Mouse (Mus musculus): ENCODE results near the gene Plekha6. TPM values are rescaled to one million over a fixed set of nuclear protein-coding genes. Genes with fewer than 3 reads are reported as not detected.
A peak's percentile ranks its signal among the peaks of the same experiment; 100 is the strongest.

The Plekha6 gene
- polyA plus RNA-seq, 1 experiment: 0.12 TPM

GRCm38 (mm10) chr1:133227378-133227777, 63.4 kb downstream of the Plekha6 start:
- TF ChIP-seq REST (IDR thresholded peaks at IDR 0.05; ENCODE audit: insufficient read depth, insufficient read length) (no peak), E2F4 (IDR thresholded peaks at IDR 0.05; ENCODE audit: insufficient read depth) (no peak), MYOD1 (IDR thresholded peaks at IDR 0.05; ENCODE audit: control insufficient read depth in 1 of 3, insufficient read length in 2 of 3, low read depth in 2 of 3) (no peak), TCF3 (IDR thresholded peaks at IDR 0.05; ENCODE audit: insufficient read length, low read depth) (no peak), POLR2A (IDR thresholded peaks at IDR 0.05; ENCODE audit: insufficient read length, low read depth) (no peak), MAX (IDR thresholded peaks at IDR 0.05; ENCODE audit: low read depth) (no peak), TCF12 (IDR thresholded peaks at IDR 0.05; ENCODE audit: insufficient read depth, poor library complexity, severe bottlenecking) (no peak), CEBPB (IDR thresholded peaks at IDR 0.05; ENCODE audit: insufficient read depth, poor library complexity, severe bottlenecking) (no peak), MYOG (IDR thresholded peaks at IDR 0.05; ENCODE audit: control insufficient read depth in 1 of 3, insufficient read depth in 1 of 3, insufficient read length in 2 of 3, low read depth in 2 of 3) (no peak), POLR2AphosphoS2 (IDR thresholded peaks at IDR 0.05; ENCODE audit: insufficient read length, low read depth) (no peak), SRF (IDR thresholded peaks at IDR 0.05; ENCODE audit: control insufficient read depth, insufficient read length, low read depth) (no peak), USF1 (IDR thresholded peaks at IDR 0.05; ENCODE audit: low read depth) (no peak)
- H3K79me2 ChIP-seq (ENCODE audit: control insufficient read depth, insufficient read depth): no peaks in the 10 kb centered on the region
- no peaks in the 10 kb centered on the region for H3K36me3 ChIP-seq (ENCODE audit: control insufficient read depth, insufficient read depth)
- H3K27me3 ChIP-seq (ENCODE audit: control insufficient read depth, insufficient read depth, insufficient read length): peaks cover 6% of the 10 kb centered on the region
- no peak overlapping the region for H3ac ChIP-seq (ENCODE audit: control insufficient read depth, insufficient read length)
- no peak overlapping the region for H3K4me3 ChIP-seq
- H3K4me2 ChIP-seq (ENCODE audit: low read depth): peak overlapping the region; percentile 31

DNA sequence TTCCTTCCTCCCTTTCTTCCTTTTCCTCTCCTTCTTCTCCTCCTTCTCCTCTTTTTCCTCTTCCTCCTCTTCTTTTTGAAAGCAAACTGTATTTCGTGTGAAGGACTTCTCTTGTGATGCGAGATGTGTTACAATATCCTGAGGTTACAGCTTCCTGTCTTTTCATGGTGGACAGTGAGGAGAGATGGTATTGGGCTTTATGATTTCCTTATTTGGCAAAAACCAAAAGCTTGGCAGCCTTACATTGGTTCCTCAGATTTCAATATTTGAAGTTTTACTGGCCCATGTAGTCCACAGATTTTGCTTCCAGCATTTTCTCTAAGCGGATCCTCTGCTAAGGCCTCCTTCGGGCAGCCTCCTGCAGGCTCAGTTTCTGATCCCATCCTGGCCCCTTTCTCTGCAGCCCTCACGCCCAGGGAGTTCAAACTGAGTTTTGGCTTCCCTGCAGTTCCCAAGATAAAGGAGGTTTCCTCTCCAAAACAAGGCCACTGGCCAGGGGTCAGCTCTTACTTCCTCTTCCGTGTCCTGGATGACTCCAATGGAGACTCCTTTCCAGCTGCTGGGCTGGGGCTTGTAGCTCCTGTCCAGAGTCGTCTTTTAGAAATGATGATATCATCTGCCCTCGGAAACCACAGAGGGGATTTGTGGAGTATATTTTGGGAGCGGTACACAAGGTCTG, 64.9 kb downstream of the Plekha6 start:
- no peaks in the 10 kb centered on the region for H3K79me2 ChIP-seq (ENCODE audit: control insufficient read depth, insufficient read depth)
- TF ChIP-seq SRF (IDR thresholded peaks at IDR 0.05; ENCODE audit: control insufficient read depth, insufficient read length, low read depth) (peak; percentile 82), POLR2AphosphoS2 (IDR thresholded peaks at IDR 0.05; ENCODE audit: insufficient read length, low read depth) (no peak)
- H3ac ChIP-seq (ENCODE audit: control insufficient read depth, insufficient read length): no peak overlapping the region
- no peaks in the 10 kb centered on the region for H3K36me3 ChIP-seq (ENCODE audit: control insufficient read depth, insufficient read depth)
- no peaks in the 10 kb centered on the region for H3K27me3 ChIP-seq (ENCODE audit: control insufficient read depth, insufficient read depth, insufficient read length)
- no peak overlapping the region for H3K4me3 ChIP-seq
- H3K4me2 ChIP-seq (ENCODE audit: low read depth): peak overlapping the region; percentile 46

DNA sequence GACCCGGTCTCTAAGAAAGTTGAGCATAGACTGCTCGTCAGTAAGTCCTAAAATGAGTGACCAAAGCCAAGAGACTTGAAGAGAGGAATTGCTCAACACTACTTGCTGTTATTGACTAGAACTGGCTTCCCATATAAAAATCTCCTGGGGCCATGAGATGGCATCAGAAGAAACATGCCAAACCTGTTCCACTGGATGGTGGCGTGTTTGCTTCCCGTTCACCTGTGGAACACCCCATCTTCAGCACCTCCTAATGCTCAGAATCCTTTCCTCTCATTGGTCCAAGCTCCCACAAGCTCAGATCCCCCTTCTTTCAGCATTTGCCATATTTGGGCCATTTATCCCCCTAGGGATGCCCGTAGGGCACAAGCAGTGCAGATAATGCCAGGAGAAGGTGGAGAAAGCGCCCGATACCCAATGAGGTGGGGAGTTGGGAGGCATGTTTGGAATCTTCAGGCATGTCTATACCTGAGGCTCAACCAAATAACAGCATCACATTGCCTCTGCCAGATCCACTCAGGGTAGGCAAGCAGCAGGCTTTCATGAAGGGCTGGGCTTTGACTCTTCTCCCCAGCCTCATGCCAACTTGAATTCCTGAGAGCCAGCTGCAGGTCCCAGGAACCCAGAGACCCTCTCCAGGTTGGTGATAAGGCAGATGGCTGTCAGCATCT, 67.6 kb downstream of the Plekha6 start:
- TF ChIP-seq MYOD1 (IDR thresholded peaks at IDR 0.05; ENCODE audit: control insufficient read depth in 1 of 3, insufficient read length in 2 of 3, low read depth in 2 of 3): no peak
- no peak for TF ChIP-seq MYOG (IDR thresholded peaks at IDR 0.05; ENCODE audit: control insufficient read depth in 1 of 3, insufficient read depth in 1 of 3, insufficient read length in 2 of 3, low read depth in 2 of 3)
- TF ChIP-seq TCF3 (IDR thresholded peaks at IDR 0.05; ENCODE audit: insufficient read length, low read depth): no peak
- TF ChIP-seq POLR2A (IDR thresholded peaks at IDR 0.05; ENCODE audit: insufficient read length, low read depth): no peak
- no peak for TF ChIP-seq SRF (IDR thresholded peaks at IDR 0.05; ENCODE audit: control insufficient read depth, insufficient read length, low read depth)
- TF ChIP-seq CEBPB (IDR thresholded peaks at IDR 0.05; ENCODE audit: insufficient read depth, poor library complexity, severe bottlenecking): no peak
- TF ChIP-seq USF1 (IDR thresholded peaks at IDR 0.05; ENCODE audit: low read depth): no peak
- TF ChIP-seq E2F4 (IDR thresholded peaks at IDR 0.05; ENCODE audit: insufficient read depth): no peak
- TF ChIP-seq POLR2AphosphoS2 (IDR thresholded peaks at IDR 0.05; ENCODE audit: insufficient read length, low read depth): no peak
- no peak for TF ChIP-seq TCF12 (IDR thresholded peaks at IDR 0.05; ENCODE audit: insufficient read depth, poor library complexity, severe bottlenecking)
- TF ChIP-seq MAX (IDR thresholded peaks at IDR 0.05; ENCODE audit: low read depth): no peak
- no peak for TF ChIP-seq REST (IDR thresholded peaks at IDR 0.05; ENCODE audit: insufficient read depth, insufficient read length)
- no peaks in the 10 kb centered on the region for H3K27me3 ChIP-seq (ENCODE audit: control insufficient read depth, insufficient read depth, insufficient read length)
- H3K4me2 ChIP-seq (ENCODE audit: low read depth): no peak overlapping the region
- no peaks in the 10 kb centered on the region for H3K79me2 ChIP-seq (ENCODE audit: control insufficient read depth, insufficient read depth)
- H3ac ChIP-seq (ENCODE audit: control insufficient read depth, insufficient read length): no peak overlapping the region
- no peak overlapping the region for H3K4me3 ChIP-seq
- no peaks in the 10 kb centered on the region for H3K36me3 ChIP-seq (ENCODE audit: control insufficient read depth, insufficient read depth)

GRCm38 (mm10) chr1:133235909-133236308, 71.9 kb downstream of the Plekha6 start:
- TF ChIP-seq MAX (IDR thresholded peaks at IDR 0.05; ENCODE audit: low read depth) (no peak), USF1 (IDR thresholded peaks at IDR 0.05; ENCODE audit: low read depth) (no peak), CEBPB (IDR thresholded peaks at IDR 0.05; ENCODE audit: insufficient read depth, poor library complexity, severe bottlenecking) (no peak), POLR2AphosphoS2 (IDR thresholded peaks at IDR 0.05; ENCODE audit: insufficient read length, low read depth) (no peak), MYOD1 (IDR thresholded peaks at IDR 0.05; ENCODE audit: control insufficient read depth in 1 of 3, insufficient read length in 2 of 3, low read depth in 2 of 3) (no peak), POLR2A (IDR thresholded peaks at IDR 0.05; ENCODE audit: insufficient read length, low read depth) (no peak), MYOG (IDR thresholded peaks at IDR 0.05; ENCODE audit: control insufficient read depth in 1 of 3, insufficient read depth in 1 of 3, insufficient read length in 2 of 3, low read depth in 2 of 3) (no peak), TCF3 (IDR thresholded peaks at IDR 0.05; ENCODE audit: insufficient read length, low read depth) (no peak), SRF (IDR thresholded peaks at IDR 0.05; ENCODE audit: control insufficient read depth, insufficient read length, low read depth) (no peak)
- H3K36me3 ChIP-seq (ENCODE audit: control insufficient read depth, insufficient read depth): no peaks in the 10 kb centered on the region
- no peak overlapping the region for H3K4me3 ChIP-seq
- no peak overlapping the region for H3K4me2 ChIP-seq (ENCODE audit: low read depth)
- peaks cover under 1% of the 10 kb centered on the region for H3K27me3 ChIP-seq (ENCODE audit: control insufficient read depth, insufficient read depth, insufficient read length)
- no peaks in the 10 kb centered on the region for H3K79me2 ChIP-seq (ENCODE audit: control insufficient read depth, insufficient read depth)
- H3ac ChIP-seq (ENCODE audit: control insufficient read depth, insufficient read length): no peak overlapping the region

Measured in myocyte (in vitro differentiated cells).